Mouse (Mus musculus): ENCODE data around the gene 4930412O13Rik. TPM values are rescaled to one million over a fixed set of nuclear protein-coding genes. Genes with fewer than 3 reads are reported as not detected.
A peak's percentile ranks its signal among the peaks of the same experiment; 100 is the strongest.

The 4930412O13Rik gene
- polyA plus RNA-seq, 1 experiment from 2014 or later, result not detected

GRCm38 (mm10) chr2:9918691-9919471, 37.8 kb downstream of the 4930412O13Rik start:
- no peak overlapping the region for H3K9ac ChIP-seq
- H3K36me3 ChIP-seq, result peaks cover 24% of the 10 kb centered on the region

GRCm38 (mm10) chr2:9926194-9926904, 45.3 kb downstream of the 4930412O13Rik start:
- no peak overlapping the region for H3K9ac ChIP-seq
- no peak for ATAC-seq (ENCODE audit: insufficient number of reproducible peaks, insufficient read depth, low FRiP score, low TSS enrichment, low read depth)
- peak overlapping the region; percentile 48; the same call in 1 of the 2 replicates for H3K27ac ChIP-seq
- H3K9me3 ChIP-seq, result no peaks in the 10 kb centered on the region
- WGBS, result 39% methylated on average over 7 of the region's 7 CpGs
- H3K36me3 ChIP-seq, result peaks cover 5% of the 10 kb centered on the region; the same call in 1 of the 2 replicates
- H3K27me3 ChIP-seq, result no peaks in the 10 kb centered on the region
- H3K4me3 ChIP-seq, result no peak overlapping the region
- no peak overlapping the region for H3K4me2 ChIP-seq
- peaks cover 6% of the 10 kb centered on the region for H3K4me1 ChIP-seq

More at GRCm38 (mm10) chr2:9918691-9919471, 37.8 kb downstream of the 4930412O13Rik start:
- H3K27me3 ChIP-seq, result no peaks in the 10 kb centered on the region
- no peaks in the 10 kb centered on the region for H3K9me3 ChIP-seq
- ATAC-seq (ENCODE audit: insufficient number of reproducible peaks, insufficient read depth, low FRiP score, low TSS enrichment, low read depth), result no peak
- H3K4me1 ChIP-seq, result no peaks in the 10 kb centered on the region
- H3K4me3 ChIP-seq, result no peak overlapping the region
- no peak overlapping the region for H3K27ac ChIP-seq
- WGBS, result 85% methylated on average over 17 of the region's 17 CpGs
- no peak overlapping the region for H3K4me2 ChIP-seq

GRCm38 (mm10) chr2:9926905-9927283, 45.8 kb downstream of the 4930412O13Rik start:
- H3K9ac ChIP-seq, result no peak overlapping the region
- no peaks in the 10 kb centered on the region for H3K27me3 ChIP-seq
- peaks cover 6% of the 10 kb centered on the region for H3K4me1 ChIP-seq
- no peak overlapping the region for H3K4me2 ChIP-seq
- no peak for ATAC-seq (ENCODE audit: insufficient number of reproducible peaks, insufficient read depth, low FRiP score, low TSS enrichment, low read depth)
- no peaks in the 10 kb centered on the region for H3K9me3 ChIP-seq
- 82% methylated on average over 4 of the region's 4 CpGs for WGBS
- no peak overlapping the region for H3K4me3 ChIP-seq
- H3K27ac ChIP-seq, result no peak overlapping the region
- H3K36me3 ChIP-seq, result peaks cover 5% of the 10 kb centered on the region; the same call in 1 of the 2 replicates

Other genes starting within 250 kb of the 4930412O13Rik start
- gene 9230102O04Rik, start 8.3 kb downstream of the 4930412O13Rik start, polyA plus RNA-seq (2015; fragmentation: Nextera tagmentation; extraction: Ambion mirVana), result 0.70 and 0.79 TPM in 2 replicates
- gene Gata3, start 8.8 kb downstream of the 4930412O13Rik start, polyA plus RNA-seq (2015; fragmentation: Nextera tagmentation; extraction: Ambion mirVana), result 21.7 and 29.8 TPM in 2 replicates
- gene Taf3, start 167.3 kb downstream of the 4930412O13Rik start, polyA plus RNA-seq (2015; fragmentation: Nextera tagmentation; extraction: Ambion mirVana), result 15.5 and 16.3 TPM in 2 replicates
- gene Atp5c1, start 199.3 kb downstream of the 4930412O13Rik start, polyA plus RNA-seq (2015; fragmentation: Nextera tagmentation; extraction: Ambion mirVana), result 501 and 563 TPM in 2 replicates
- gene Kin, start 199.3 kb downstream of the 4930412O13Rik start, polyA plus RNA-seq (2015; fragmentation: Nextera tagmentation; extraction: Ambion mirVana), result 33.3 and 35.1 TPM in 2 replicates

Measured in embryonic facial prominence, embryonic 13.5 days (tissue).